In genomic region chr5:129847558-129847820, GRCm38 (mm10) we compare ENCODE assay signal across 8 mouse cellular contexts. TPM values are rescaled to one million over a fixed set of nuclear protein-coding genes. Genes with fewer than 3 reads are reported as not detected.
A peak's percentile ranks its signal among the peaks of the same experiment; 100 is the strongest.
DNase-seq lines count a peak whose midpoint lies in the region; ATAC-seq and TF ChIP-seq lines count a peak whose summit lies in the region.

No protein-coding gene starts in this region.

- peak overlapping the region; percentile 83 for H3K9ac ChIP-seq in embryonic facial prominence, embryonic 13.5 days
- H3K9ac ChIP-seq in limb, embryonic 11.5 days (ENCODE audit: low read length): no peak overlapping the region; the same call in 1 of the 2 replicates
- peak overlapping the region; percentile 79 for H3K9ac ChIP-seq in neural tube, embryonic 15.5 days (replicated peaks)

- H3K9me3 ChIP-seq in embryonic facial prominence, embryonic 13.5 days: no peaks in the 10 kb centered on the region
- no peaks in the 10 kb centered on the region; the same call in 1 of the 2 replicates for H3K9me3 ChIP-seq in limb, embryonic 11.5 days (ENCODE audit: control insufficient read depth, low read length)
- no peaks in the 10 kb centered on the region for H3K9me3 ChIP-seq in neural tube, embryonic 15.5 days (replicated peaks)

- peaks cover 46% of the 10 kb centered on the region for H3K36me3 ChIP-seq in embryonic facial prominence, embryonic 13.5 days
- H3K36me3 ChIP-seq in limb, embryonic 11.5 days (ENCODE audit: control insufficient read depth, insufficient read depth, low read length): peaks cover 17% of the 10 kb centered on the region; the same call in 1 of the 2 replicates
- peaks cover 31% of the 10 kb centered on the region for H3K36me3 ChIP-seq in neural tube, embryonic 15.5 days

- peak overlapping the region; percentile 78 for H3K4me3 ChIP-seq in left cerebral cortex, adult 2 months
- peak overlapping the region; percentile 79 for H3K4me3 ChIP-seq in embryonic facial prominence, embryonic 13.5 days
- peak overlapping the region; percentile 56 for H3K4me3 ChIP-seq in limb, embryonic 11.5 days (ENCODE audit: low read depth, low read length)
- peak overlapping the region; percentile 83 for H3K4me3 ChIP-seq in neural tube, embryonic 15.5 days (replicated peaks)

- peak overlapping the region; percentile 68 for H3K4me2 ChIP-seq in embryonic facial prominence, embryonic 13.5 days
- H3K4me2 ChIP-seq in limb, embryonic 11.5 days (ENCODE audit: low read depth, severe bottlenecking): peak overlapping the region; percentile 56
- H3K4me2 ChIP-seq in neural tube, embryonic 15.5 days: peak overlapping the region; percentile 67

- H3K27me3 ChIP-seq in embryonic facial prominence, embryonic 13.5 days: no peaks in the 10 kb centered on the region
- H3K27me3 ChIP-seq in limb, embryonic 11.5 days (ENCODE audit: control insufficient read depth, insufficient read depth, low read length): no peaks in the 10 kb centered on the region
- H3K27me3 ChIP-seq in neural tube, embryonic 15.5 days (replicated peaks): no peaks in the 10 kb centered on the region

- ATAC-seq in embryonic facial prominence, embryonic 13.5 days (ENCODE audit: insufficient number of reproducible peaks, insufficient read depth, low FRiP score, low TSS enrichment, low read depth): no peak
- no peak for ATAC-seq in limb, embryonic 11.5 days (ENCODE audit: insufficient number of reproducible peaks, low FRiP score, low TSS enrichment, low read depth)
- no peak for ATAC-seq in neural tube, embryonic 15.5 days (ENCODE audit: low FRiP score)

- intact Hi-C loops in left cerebral cortex, adult 2 months (cut with DNase I): no loop called here
- intact Hi-C loops in left cerebral cortex, postnatal 4 days (cut with DNase I): no loop called here
- intact Hi-C loops in left cerebral cortex, postnatal 25 days (cut with DNase I): no loop called here

- 62% methylated on average over 8 of the region's 8 CpGs for WGBS in embryonic facial prominence, embryonic 13.5 days
- WGBS in limb, embryonic 11.5 days: 68% methylated on average over 8 of the region's 8 CpGs
- 66% methylated on average over 8 of the region's 8 CpGs for WGBS in neural tube, embryonic 15.5 days

- no peak overlapping the region; the same call in 1 of the 2 replicates for H3K27ac ChIP-seq in left cerebral cortex, adult 2 months
- no peak overlapping the region for H3K27ac ChIP-seq in embryonic facial prominence, embryonic 13.5 days
- H3K27ac ChIP-seq in limb, embryonic 11.5 days (replicated peaks; ENCODE audit: low read depth, low read length): no peak overlapping the region
- H3K27ac ChIP-seq in neural tube, embryonic 15.5 days (replicated peaks): no peak overlapping the region; the same call in 1 of the 2 replicates

- H3K4me1 ChIP-seq in embryonic facial prominence, embryonic 13.5 days: peaks cover 10% of the 10 kb centered on the region
- no peaks in the 10 kb centered on the region for H3K4me1 ChIP-seq in limb, embryonic 11.5 days (ENCODE audit: control insufficient read depth, insufficient read depth, low read length)
- H3K4me1 ChIP-seq in neural tube, embryonic 15.5 days: peaks cover 18% of the 10 kb centered on the region

- no peak for DNase-seq in left cerebral cortex, adult 2 months (ENCODE audit: extremely low spot score in 1 of 2, low spot score in 2 of 2)
- no peak for DNase-seq in left cerebral cortex, postnatal 4 days
- no peak for DNase-seq in limb, embryonic 11.5 days (ENCODE audit: low spot score)
- no peak for DNase-seq in left cerebral cortex, postnatal 25 days (ENCODE audit: low spot score in 2 of 2)
- DNase-seq in frontal cortex, postnatal 10 days (ENCODE audit: low spot score in 2 of 2): no peak
- DNase-seq in c-Kit-positive CD71-positive TER-119-positive erythroid progenitor cells, embryonic 14.5 days (ENCODE audit: low spot score): no peak

- no peak for TF ChIP-seq CTCF in left cerebral cortex, adult 2 months (IDR thresholded peaks at IDR 0.05)

RNA-seq across cellular contexts. Expression of gene Sumf2, which starts 0.7 kb away (rescaled TPM):
- 10 to 100 TPM; 20.2 to 20.8 TPM for total RNA-seq in left cerebral cortex, adult 2 months (2021)
- 10 to 100 TPM; 19.7 to 20.9 TPM for total RNA-seq in left cerebral cortex, postnatal 4 days (2021)
- polyA plus RNA-seq in embryonic facial prominence, embryonic 13.5 days (2015; fragmentation: Nextera tagmentation; extraction: Ambion mirVana): 64.6 and 81.4 TPM in 2 replicates
- 51.9 and 52.9 TPM in 2 replicates for polyA plus RNA-seq in limb, embryonic 11.5 days (2014; fragmentation: Nextera tagmentation; extraction: Ambion mirVana)
- 28.0 and 32.4 TPM in 2 replicates for polyA plus RNA-seq in neural tube, embryonic 15.5 days (2015; fragmentation: Nextera tagmentation; extraction: Ambion mirVana)
- 10 to 100 TPM; 16.8 to 20.2 TPM for total RNA-seq in left cerebral cortex, postnatal 25 days (2021)

RNA-seq across cellular contexts. Expression of gene Chchd2, which starts 39.8 kb away (rescaled TPM):
- total RNA-seq in left cerebral cortex, adult 2 months (2021): 100 to 1,000 TPM; 429 to 443 TPM
- 100 to 1,000 TPM; 310 to 317 TPM for total RNA-seq in left cerebral cortex, postnatal 4 days (2021)
- 929 and 951 TPM in 2 replicates for polyA plus RNA-seq in embryonic facial prominence, embryonic 13.5 days (2015; fragmentation: Nextera tagmentation; extraction: Ambion mirVana)
- polyA plus RNA-seq in limb, embryonic 11.5 days (2014; fragmentation: Nextera tagmentation; extraction: Ambion mirVana): 1,116 and 1,187 TPM in 2 replicates
- 743 and 777 TPM in 2 replicates for polyA plus RNA-seq in neural tube, embryonic 15.5 days (2015; fragmentation: Nextera tagmentation; extraction: Ambion mirVana)
- 100 to 1,000 TPM; 441 to 443 TPM for total RNA-seq in left cerebral cortex, postnatal 25 days (2021)

RNA-seq across cellular contexts. Expression of gene Zbed5, which starts 48.0 kb away (rescaled TPM):
- 1 to 10 TPM; 4.9 to 6.2 TPM for total RNA-seq in left cerebral cortex, adult 2 months (2021)
- 10 to 100 TPM in 1 of 2 experiments, 1 to 10 TPM in 1; 9.5 to 10.8 TPM for total RNA-seq in left cerebral cortex, postnatal 4 days (2021)
- polyA plus RNA-seq in embryonic facial prominence, embryonic 13.5 days (2015; fragmentation: Nextera tagmentation; extraction: Ambion mirVana): 8.7 and 9.0 TPM in 2 replicates
- polyA plus RNA-seq in limb, embryonic 11.5 days (2014; fragmentation: Nextera tagmentation; extraction: Ambion mirVana): 12.2 and 13.5 TPM in 2 replicates
- polyA plus RNA-seq in neural tube, embryonic 15.5 days (2015; fragmentation: Nextera tagmentation; extraction: Ambion mirVana): 11.1 and 13.0 TPM in 2 replicates
- total RNA-seq in left cerebral cortex, postnatal 25 days (2021): 1 to 10 TPM; 4.6 to 5.8 TPM

RNA-seq across cellular contexts. Expression of gene Phkg1, which starts 50.9 kb away (rescaled TPM):
- total RNA-seq in left cerebral cortex, adult 2 months (2021): 10 to 100 TPM; 14.5 to 16.8 TPM
- 1 to 10 TPM; 2.5 to 3.4 TPM for total RNA-seq in left cerebral cortex, postnatal 4 days (2021)
- polyA plus RNA-seq in embryonic facial prominence, embryonic 13.5 days (2015; fragmentation: Nextera tagmentation; extraction: Ambion mirVana): 0.24 and 0.39 TPM in 2 replicates
- polyA plus RNA-seq in limb, embryonic 11.5 days (2014; fragmentation: Nextera tagmentation; extraction: Ambion mirVana): 0.07 and 0.13 TPM in 2 replicates
- polyA plus RNA-seq in neural tube, embryonic 15.5 days (2015; fragmentation: Nextera tagmentation; extraction: Ambion mirVana): 0.95 and 1.3 TPM in 2 replicates
- total RNA-seq in left cerebral cortex, postnatal 25 days (2021): 10 to 100 TPM; 15.0 to 17.0 TPM
